Mouse (Mus musculus) lung, postnatal 10 days (tissue): ENCODE results near the gene Taf10.

Experiments
- DNase-seq: peaks from one replicate; pipeline ENCODE4 v3.0.0; 2021

The Taf10 gene

DNA sequence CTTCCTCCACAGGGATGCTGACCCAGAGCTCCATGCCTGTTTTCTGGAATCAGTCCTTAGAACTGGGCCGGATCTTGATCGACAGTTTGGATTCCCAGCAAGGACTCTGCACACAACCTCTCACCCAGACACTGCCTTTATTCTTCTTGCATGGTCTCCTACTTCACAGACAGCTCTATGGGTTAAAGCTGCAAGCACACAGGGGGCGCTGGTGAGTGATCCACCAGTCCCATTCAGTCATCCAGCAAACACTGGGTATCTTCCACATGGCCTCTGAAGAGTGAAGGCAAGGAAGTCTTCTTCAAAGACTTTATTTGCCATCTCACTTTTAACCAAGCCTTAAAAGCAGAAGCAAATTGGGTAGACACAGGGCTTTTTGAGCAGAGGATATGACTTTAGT is 28.8 kb downstream of the Taf10 start:
- no peak for DNase-seq

DNA sequence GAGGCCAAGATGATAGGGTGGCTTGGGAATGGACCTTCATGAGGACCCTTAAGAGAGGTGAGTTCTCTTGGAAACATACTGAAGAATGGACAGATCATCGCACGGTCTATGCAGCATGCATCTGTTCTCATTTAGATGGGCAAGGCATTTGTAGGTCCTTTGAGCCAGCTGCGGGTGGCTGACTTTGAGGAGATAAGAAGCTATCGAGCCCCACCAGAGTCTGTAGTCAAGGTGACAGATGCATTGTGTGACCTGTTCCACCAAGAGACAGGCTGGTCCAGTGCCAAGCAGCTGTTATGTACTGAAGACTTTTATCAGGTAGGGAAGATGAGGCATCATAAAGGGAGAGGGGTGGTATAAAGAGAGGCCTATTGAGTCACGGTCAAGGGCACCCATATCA is 35.4 kb downstream of the Taf10 start:
- DNase-seq: no peak

DNA sequence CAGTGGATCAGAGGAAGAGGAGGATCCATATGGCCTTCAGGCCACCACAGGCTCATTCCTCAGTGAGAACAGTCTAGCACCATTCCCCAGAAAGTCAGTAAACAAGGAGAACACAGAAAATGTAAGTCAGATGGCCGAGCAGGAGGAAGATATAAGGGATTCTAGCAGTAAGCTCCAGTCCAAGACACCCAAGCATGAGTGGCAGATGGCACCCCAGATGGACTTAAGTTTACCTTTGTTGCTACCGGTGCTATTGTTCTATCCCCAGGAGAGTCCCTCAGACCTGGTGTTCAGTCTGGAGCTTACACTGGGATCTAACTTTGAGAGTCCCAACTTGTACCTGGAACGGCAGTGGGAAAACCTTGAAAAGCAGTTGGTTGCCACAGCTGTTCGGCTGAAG is 40.3 kb downstream of the Taf10 start:
- DNase-seq: no peak

DNA sequence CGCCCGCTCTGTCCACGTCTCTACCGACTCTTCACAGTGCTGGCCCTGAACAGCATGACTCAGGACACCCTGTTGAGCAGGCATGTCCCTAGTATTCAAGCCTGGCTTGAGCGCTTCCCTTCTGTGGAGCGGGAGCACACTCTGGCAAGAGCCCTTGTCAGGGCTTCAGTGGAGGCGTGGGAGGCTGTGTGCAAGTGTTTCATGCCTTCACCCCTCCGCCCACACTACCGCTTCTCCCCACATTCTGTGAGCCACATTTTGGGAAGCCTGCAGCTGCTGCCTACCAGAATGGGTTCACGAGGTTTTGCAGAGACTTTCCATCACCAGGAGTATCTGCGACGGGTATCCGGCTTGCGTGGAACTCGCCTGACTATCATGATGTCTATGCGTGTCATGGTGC is 41.0 kb downstream of the Taf10 start:
- DNase-seq: no peak

DNA sequence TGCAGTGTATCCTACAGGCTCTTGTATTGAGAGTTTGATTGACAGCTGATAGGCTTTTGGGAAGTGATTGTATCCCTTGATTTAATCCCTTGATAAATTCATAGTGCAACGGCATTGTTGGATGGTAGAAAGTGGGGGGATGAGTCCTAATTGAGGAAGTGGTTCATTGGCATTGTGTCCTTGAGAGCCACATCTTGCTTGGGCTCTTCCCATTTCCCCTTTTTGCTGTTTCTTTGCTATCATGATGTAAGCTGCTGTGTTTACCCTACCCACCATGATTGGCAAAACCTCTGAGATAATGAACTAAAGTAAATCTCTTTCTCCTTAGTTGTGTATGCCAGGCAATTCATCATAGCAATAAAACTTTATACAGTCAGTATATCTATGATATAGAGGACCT is 53.3 kb downstream of the Taf10 start:
- DNase-seq: no peak
